7 mouse cellular contexts compared by ENCODE assay signal in the genomic region with DNA sequence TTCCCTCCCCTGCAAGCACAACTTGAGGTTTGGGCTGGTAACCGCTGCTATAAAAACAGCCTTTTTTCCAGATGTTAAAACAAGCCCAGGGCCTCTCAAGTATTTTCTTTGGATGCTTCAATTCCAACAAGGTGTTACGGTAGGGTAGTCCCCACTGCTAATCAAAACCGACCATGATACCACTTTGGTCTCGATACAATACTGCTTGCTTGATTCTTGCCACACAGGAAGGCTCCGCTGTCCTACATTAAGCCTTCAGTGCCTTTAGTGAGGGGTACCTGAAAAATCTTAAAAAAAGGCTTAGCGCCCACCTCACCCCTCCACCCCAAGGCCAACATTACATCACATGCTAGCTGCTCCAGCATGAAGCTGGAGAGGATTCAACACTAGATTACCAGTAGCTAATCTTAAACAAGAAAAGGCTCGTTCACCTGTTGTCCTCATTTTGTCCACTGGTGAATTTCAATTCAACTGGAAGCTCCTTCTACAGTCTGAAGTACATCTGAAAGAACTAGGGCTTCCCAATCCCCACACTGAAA. TPM values are rescaled to one million over a fixed set of nuclear protein-coding genes. Genes with fewer than 3 reads are reported as not detected.
DNase-seq lines count a peak whose midpoint lies in the region; ATAC-seq lines count a peak whose summit lies in the region.

No protein-coding gene starts in this region.

- no peak for DNase-seq in lung, postnatal 25 days (ENCODE audit: low spot score)
- no peak for DNase-seq in embryonic facial prominence, embryonic 14.5 days (ENCODE audit: low spot score)
- DNase-seq in intestine, embryonic 14.5 days (ENCODE audit: low spot score): peak; percentile 71
- no peak for DNase-seq in urinary bladder, postnatal 25 days (ENCODE audit: low spot score)
- DNase-seq in urinary bladder, postnatal 4 days (ENCODE audit: low spot score in 2 of 2): no peak

- H3K9ac ChIP-seq in lung, embryonic 15.5 days: peak overlapping the region; percentile 71
- H3K9ac ChIP-seq in embryonic facial prominence, embryonic 14.5 days (ENCODE audit: low read depth, low read length): peak overlapping the region; percentile 99
- peak overlapping the region; percentile 96 for H3K9ac ChIP-seq in intestine, embryonic 14.5 days (ENCODE audit: low read length)
- H3K9ac ChIP-seq in neural tube, embryonic 13.5 days: peak overlapping the region; percentile 99

- WGBS in lung, embryonic 15.5 days: 50% methylated on average over 7 of the region's 7 CpGs
- WGBS in embryonic facial prominence, embryonic 14.5 days: 52% methylated on average over 7 of the region's 7 CpGs
- WGBS in intestine, embryonic 14.5 days: 71% methylated on average over 7 of the region's 7 CpGs
- 67% methylated on average over 7 of the region's 7 CpGs for WGBS in neural tube, embryonic 13.5 days

- H3K27ac ChIP-seq in lung, embryonic 15.5 days: peak overlapping the region; percentile 9; the same call in 1 of the 2 replicates
- H3K27ac ChIP-seq in embryonic facial prominence, embryonic 14.5 days (replicated peaks; ENCODE audit: low read depth, low read length): peak overlapping the region; percentile 2
- H3K27ac ChIP-seq in intestine, embryonic 14.5 days (ENCODE audit: low read depth): 0 out of 2 replicates have a peak overlapping the region, but pooled peaks have one; percentile 5
- peak overlapping the region; percentile 67 for H3K27ac ChIP-seq in neural tube, embryonic 13.5 days (replicated peaks)

- peak overlapping the region; percentile 67 for H3K4me2 ChIP-seq in lung, embryonic 15.5 days
- peak overlapping the region; percentile 84 for H3K4me2 ChIP-seq in embryonic facial prominence, embryonic 14.5 days (ENCODE audit: low read depth, low read length)
- peak overlapping the region; percentile 99 for H3K4me2 ChIP-seq in intestine, embryonic 14.5 days (ENCODE audit: low read length)
- peak overlapping the region; percentile 100 for H3K4me2 ChIP-seq in neural tube, embryonic 13.5 days

- H3K9me3 ChIP-seq in lung, embryonic 15.5 days: no peaks in the 10 kb centered on the region
- H3K9me3 ChIP-seq in embryonic facial prominence, embryonic 14.5 days (ENCODE audit: control insufficient read depth, low read length): no peaks in the 10 kb centered on the region
- H3K9me3 ChIP-seq in intestine, embryonic 14.5 days (ENCODE audit: control insufficient read depth, low read length): no peaks in the 10 kb centered on the region
- H3K9me3 ChIP-seq in neural tube, embryonic 13.5 days: no peaks in the 10 kb centered on the region

- peak overlapping the region; percentile 86 for H3K4me3 ChIP-seq in lung, embryonic 15.5 days
- peak overlapping the region; percentile 90 for H3K4me3 ChIP-seq in embryonic facial prominence, embryonic 14.5 days (ENCODE audit: low read depth, low read length)
- H3K4me3 ChIP-seq in intestine, embryonic 14.5 days (ENCODE audit: low read depth, low read length): peak overlapping the region; percentile 90
- peak overlapping the region; percentile 82 for H3K4me3 ChIP-seq in neural tube, embryonic 13.5 days

- H3K4me1 ChIP-seq in lung, embryonic 15.5 days: peaks cover 25% of the 10 kb centered on the region
- H3K4me1 ChIP-seq in embryonic facial prominence, embryonic 14.5 days (ENCODE audit: control insufficient read depth, insufficient read depth, low read length): peaks cover 6% of the 10 kb centered on the region
- peaks cover 20% of the 10 kb centered on the region for H3K4me1 ChIP-seq in intestine, embryonic 14.5 days (replicated peaks; ENCODE audit: control insufficient read depth, insufficient read depth, low read length)
- H3K4me1 ChIP-seq in neural tube, embryonic 13.5 days (replicated peaks): peaks cover 43% of the 10 kb centered on the region

- peaks cover 44% of the 10 kb centered on the region for H3K36me3 ChIP-seq in lung, embryonic 15.5 days
- peaks cover 61% of the 10 kb centered on the region for H3K36me3 ChIP-seq in embryonic facial prominence, embryonic 14.5 days (ENCODE audit: control insufficient read depth, insufficient read depth, low read length)
- H3K36me3 ChIP-seq in intestine, embryonic 14.5 days (ENCODE audit: control insufficient read depth, insufficient read depth, low read length): peaks cover 45% of the 10 kb centered on the region
- H3K36me3 ChIP-seq in neural tube, embryonic 13.5 days: peaks cover 41% of the 10 kb centered on the region

- no peak for ATAC-seq in lung, embryonic 15.5 days (ENCODE audit: borderline replicate concordance, extremely low read depth, low FRiP score, low TSS enrichment)
- no peak for ATAC-seq in embryonic facial prominence, embryonic 14.5 days (ENCODE audit: low read depth)
- no peak for ATAC-seq in intestine, embryonic 14.5 days (replicated peaks; ENCODE audit: low FRiP score, low TSS enrichment, low read depth)
- no peak for ATAC-seq in neural tube, embryonic 13.5 days (ENCODE audit: low read depth)

- no peaks in the 10 kb centered on the region for H3K27me3 ChIP-seq in lung, embryonic 15.5 days
- H3K27me3 ChIP-seq in embryonic facial prominence, embryonic 14.5 days (replicated peaks; ENCODE audit: control insufficient read depth, insufficient read depth, low read length): no peaks in the 10 kb centered on the region
- no peaks in the 10 kb centered on the region for H3K27me3 ChIP-seq in intestine, embryonic 14.5 days (replicated peaks; ENCODE audit: control insufficient read depth, insufficient read depth, low read length)
- no peaks in the 10 kb centered on the region for H3K27me3 ChIP-seq in neural tube, embryonic 13.5 days

RNA-seq across cellular contexts. Expression of a gene that starts 25.4 kb away (rescaled TPM):
- polyA plus RNA-seq in lung, embryonic 15.5 days (2015; fragmentation: Nextera tagmentation; extraction: Ambion mirVana): 76.1 and 83.6 TPM in 2 replicates
- 78.3 and 79.8 TPM in 2 replicates for polyA plus RNA-seq in embryonic facial prominence, embryonic 14.5 days (2014; fragmentation: Nextera tagmentation; extraction: Ambion mirVana)
- 68.8 and 69.2 TPM in 2 replicates for polyA plus RNA-seq in intestine, embryonic 14.5 days (2014; fragmentation: Nextera tagmentation; extraction: Ambion mirVana)
- 66.7 and 69.8 TPM in 2 replicates for polyA plus RNA-seq in neural tube, embryonic 13.5 days (2015; fragmentation: Nextera tagmentation; extraction: Ambion mirVana)

RNA-seq across cellular contexts. Expression of a gene that starts 55.9 kb away (rescaled TPM):
- 47.2 and 54.9 TPM in 2 replicates for polyA plus RNA-seq in lung, embryonic 15.5 days (2015; fragmentation: Nextera tagmentation; extraction: Ambion mirVana)
- 59.2 and 68.0 TPM in 2 replicates for polyA plus RNA-seq in embryonic facial prominence, embryonic 14.5 days (2014; fragmentation: Nextera tagmentation; extraction: Ambion mirVana)
- polyA plus RNA-seq in intestine, embryonic 14.5 days (2014; fragmentation: Nextera tagmentation; extraction: Ambion mirVana): 30.1 and 36.0 TPM in 2 replicates
- 16.0 and 17.0 TPM in 2 replicates for polyA plus RNA-seq in neural tube, embryonic 13.5 days (2015; fragmentation: Nextera tagmentation; extraction: Ambion mirVana)

Comparison
In these comparisons a context has a peak if more than half of its experiments do, and no peak if none do; other contexts are left out.
1. H3K27ac ChIP-seq: peak in every context shown above with its lines; median percentile 67 in neural tube, embryonic 13.5 days; 9 in lung, embryonic 15.5 days; 5 in intestine, embryonic 14.5 days; 2 in embryonic facial prominence, embryonic 14.5 days.